Mouse (Mus musculus) CH12.LX (cell line): Measurements from ENCODE around the gene Cyth4.

Source experiments
- BHLHE40 ChIP-seq: IDR thresholded peaks from 2 replicates; pipeline ENCODE4 v1.6.1; 2011; ENCODE audit warnings: mild to moderate bottlenecking, low read depth, low read length, improper control_type of control experiment
- CTCF ChIP-seq, 2 experiments: IDR thresholded peaks in 1 of 2; conservative IDR thresholded peaks in 1 of 2; 2 replicates each; pipeline ENCODE4 v1.5.1; 2011 to 2012; ENCODE audit warnings: low read depth in 2 of 2, low read length in 2 of 2, improper control_type of control experiment in 1 of 2, inconsistent platforms in 1 of 2, mild to moderate bottlenecking in 1 of 2, moderate library complexity in 1 of 2
- E2F4 ChIP-seq: IDR thresholded peaks from 2 replicates; pipeline ENCODE4 v1.6.1; 2011; ENCODE audit warnings: low read depth, low read length, improper control_type of control experiment; ENCODE audit not compliant: insufficient replicate concordance
- EP300 ChIP-seq: IDR thresholded peaks from 2 replicates; pipeline ENCODE4 v1.6.1; 2011; ENCODE audit warnings: low read length, improper control_type of control experiment
- MAFK ChIP-seq: IDR thresholded peaks from 2 replicates; pipeline ENCODE4 v1.6.1; 2011; ENCODE audit warnings: low read length, improper control_type of control experiment; ENCODE audit not compliant: insufficient replicate concordance
- MAX ChIP-seq: IDR thresholded peaks from 2 replicates; pipeline ENCODE4 v1.6.1; 2011; ENCODE audit warnings: low read length, improper control_type of control experiment
- MYC ChIP-seq: IDR thresholded peaks from 2 replicates; pipeline ENCODE4 v1.6.1; 2011; ENCODE audit warnings: low read depth, mild to moderate bottlenecking, improper control_type of control experiment, low read length
- POLR2A ChIP-seq: IDR thresholded peaks from 2 replicates; pipeline ENCODE4 v1.6.1; 2011; ENCODE audit warnings: low read depth, mild to moderate bottlenecking, improper control_type of control experiment, low read length
- POLR2AphosphoS2 ChIP-seq: IDR thresholded peaks from 2 replicates; pipeline ENCODE4 v1.6.1; 2011; ENCODE audit warnings: low read depth, low read length, improper control_type of control experiment
- RCOR1 ChIP-seq: conservative IDR thresholded peaks from 2 replicates; pipeline ENCODE4 v1.6.1; 2012; ENCODE audit warnings: low read depth, mild to moderate bottlenecking, inconsistent platforms, low read length, improper control_type of control experiment
- TCF12 ChIP-seq: IDR thresholded peaks from 2 replicates; pipeline ENCODE4 v1.6.1; 2014; ENCODE audit warnings: low read depth, mild to moderate bottlenecking, inconsistent platforms, low read length, improper control_type of control experiment
- ZMIZ1 ChIP-seq: IDR thresholded peaks from 2 replicates; pipeline ENCODE4 v1.6.1; 2012; ENCODE audit warnings: low read depth, mild to moderate bottlenecking, inconsistent platforms, low read length, improper control_type of control experiment

DNA sequence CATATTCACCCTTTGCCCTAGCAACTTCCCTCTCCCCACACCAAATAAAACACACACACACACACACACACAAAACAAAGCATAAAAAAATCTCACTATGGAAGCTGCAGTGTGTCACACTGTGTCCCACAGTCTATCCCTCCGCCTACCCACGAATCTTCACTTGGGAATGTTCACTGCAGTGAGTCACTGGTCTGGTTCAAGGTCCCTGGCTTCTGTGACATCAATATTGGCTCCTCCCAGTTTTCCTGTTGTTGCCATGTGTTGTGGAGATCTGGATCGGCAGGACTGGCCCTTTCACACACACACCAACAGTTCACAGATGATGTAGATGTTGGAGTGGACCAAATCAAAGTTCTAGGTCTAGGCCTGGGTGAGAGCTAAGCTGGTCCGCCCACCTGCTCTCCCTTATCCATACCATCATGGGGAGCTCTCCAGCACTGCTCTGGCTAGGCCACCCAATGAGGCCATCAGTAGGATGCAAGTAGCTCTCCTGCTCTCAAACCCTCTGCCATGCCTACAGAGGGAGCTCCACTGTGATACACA lies 47.6 kb upstream of the Cyth4 start:
- no peak for TF ChIP-seq POLR2A
- TF ChIP-seq CTCF (conservative IDR thresholded peaks at IDR 0.05 in 1 of 2, IDR thresholded peaks at IDR 0.05 in 1 of 2; ENCODE audit: low read depth in 2 of 2, low read length in 2 of 2), result no peak
- TF ChIP-seq MAFK, result no peak
- no peak for TF ChIP-seq E2F4
- no peak for TF ChIP-seq TCF12
- TF ChIP-seq BHLHE40, result no peak
- TF ChIP-seq POLR2AphosphoS2, result no peak
- no peak for TF ChIP-seq RCOR1
- TF ChIP-seq MAX, result no peak
- no peak for TF ChIP-seq ZMIZ1
- TF ChIP-seq EP300, result no peak
- TF ChIP-seq MYC, result no peak
